Mouse (Mus musculus) splenic B cell, adult 2 months (primary cell): ENCODE data around the gene Rnf166.

Experiments
- DNase-seq: peaks from one replicate; pipeline ENCODE4 v3.0.0-alpha.2; 2011; ENCODE audit warnings: low read depth, low spot score
- H3K27me3 ChIP-seq: 2 replicates; pipeline ENCODE4 v1.6.1; 2012; ENCODE audit warnings: mild to moderate bottlenecking, low read length, moderate library complexity, mixed read lengths; ENCODE audit not compliant: control insufficient read depth, poor library complexity, insufficient read depth, severe bottlenecking
- H3K36me3 ChIP-seq: 2 replicates; pipeline ENCODE4 v1.6.1; 2012; ENCODE audit warnings: mild to moderate bottlenecking, low read length, moderate library complexity, mixed read lengths; ENCODE audit not compliant: control insufficient read depth, poor library complexity, insufficient read depth, severe bottlenecking

Rnf166 gene

DNA sequence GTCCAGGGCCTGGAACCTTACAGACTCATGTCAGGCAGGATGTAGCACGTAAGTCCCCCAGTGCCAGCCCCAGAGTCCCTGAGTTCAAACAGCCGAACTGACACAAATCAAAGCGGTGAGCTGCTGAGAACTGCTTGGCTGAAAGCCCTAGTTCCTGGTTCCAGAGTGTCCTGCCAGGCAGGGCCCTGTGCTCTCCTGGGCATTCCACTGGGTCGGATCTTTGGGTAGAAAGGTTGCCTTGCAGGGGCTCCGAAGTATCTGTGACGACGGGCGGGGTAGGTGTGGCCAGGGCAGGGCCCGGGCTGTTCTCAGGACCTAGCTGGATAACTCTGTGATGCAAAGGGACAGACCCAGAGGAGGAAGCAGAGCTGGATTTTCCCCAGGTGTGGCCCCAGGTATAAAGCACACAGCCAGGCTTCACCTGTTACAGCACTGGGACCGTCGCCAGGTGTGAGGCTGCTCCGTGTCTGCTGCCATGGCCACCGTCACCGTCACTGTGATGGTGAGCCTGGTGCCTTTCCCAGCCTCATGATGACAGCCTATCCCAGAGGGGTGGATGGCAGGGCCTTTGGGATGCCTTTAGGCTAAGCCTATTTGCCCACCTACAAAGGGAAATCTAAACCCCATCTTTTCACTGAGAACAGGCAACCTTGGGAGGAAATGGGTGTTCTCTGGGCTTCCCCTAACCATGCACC lies 54.3 kb downstream of the Rnf166 start, which contains the start of gene Il17c:
Il17c (plus strand) TSS at position 645 of the 695 bp plus-strand sequence.
- peaks cover 21% of the 10 kb centered on the region for H3K36me3 ChIP-seq
- no peak for DNase-seq
- H3K27me3 ChIP-seq: no peaks in the 10 kb centered on the region

DNA sequence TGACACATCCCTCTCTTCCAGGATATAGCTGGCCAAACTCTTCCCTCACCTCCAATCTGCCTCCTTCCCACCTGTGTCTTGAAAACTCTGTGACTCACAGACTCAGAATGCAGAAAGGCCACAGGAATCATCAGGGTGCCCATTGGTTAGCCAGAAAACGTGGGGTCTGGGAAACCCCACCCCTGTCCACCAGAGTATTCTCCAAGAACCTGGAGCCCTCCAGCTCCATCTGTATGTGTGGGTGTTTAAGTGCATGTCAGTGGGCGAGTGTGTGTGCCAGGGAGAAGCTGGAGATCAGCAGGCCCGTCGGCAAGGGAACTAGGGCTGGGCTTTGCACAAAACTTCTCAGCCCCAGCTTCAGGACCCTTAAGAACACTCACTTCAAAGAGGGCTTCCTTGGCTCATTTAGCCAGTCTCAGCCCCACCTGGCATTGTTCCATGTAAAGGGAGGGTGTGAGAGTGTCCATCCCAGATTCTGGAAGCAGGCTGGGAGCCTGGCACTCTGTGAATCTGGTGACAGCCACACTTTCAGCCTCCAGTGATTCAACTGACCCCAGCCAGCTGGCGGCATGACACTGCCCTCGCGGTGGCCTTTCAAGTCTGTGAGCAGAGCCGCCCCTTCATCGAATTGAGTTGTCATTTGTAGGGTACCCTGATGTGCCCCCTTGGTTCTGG lies 55.8 kb downstream of the Rnf166 start:
- Histone ChIP-seq H3K36me3 (peaks cover 15% of the 10 kb centered on the region), H3K27me3 (no peaks in the 10 kb centered on the region)

More for the DNA sequence above, 55.8 kb downstream of the Rnf166 start:
- DNase-seq: no peak
